ENCODE assay signal across 1 mouse cellular context in the genomic region with DNA sequence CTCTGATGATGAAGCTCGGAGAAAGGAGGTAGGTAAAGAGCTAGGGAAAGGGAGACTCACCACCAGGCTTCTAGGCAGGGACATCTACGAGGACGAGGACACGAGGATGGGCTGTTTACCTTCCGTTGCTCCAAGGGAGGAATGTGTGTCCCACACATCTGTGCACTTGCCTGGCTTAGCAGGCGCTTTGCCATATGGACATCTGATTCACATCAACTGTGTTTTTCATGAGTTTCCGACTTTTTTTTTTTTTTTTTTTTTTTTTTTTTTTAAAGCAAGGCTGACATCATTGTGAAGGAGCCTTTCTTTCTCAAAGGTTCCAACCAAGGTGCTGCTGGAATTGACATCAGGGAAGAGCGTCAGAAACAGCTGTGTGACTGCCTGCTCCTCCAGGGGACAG.
A peak's percentile ranks its signal among the peaks of the same experiment; 100 is the strongest.
TF ChIP-seq lines count a peak whose summit lies in the region.

No protein-coding gene starts in this region.

TF ChIP-seq in CH12.LX, 34 proteins besides CTCF, POLR2A, EP300 and RAD21:
- TF ChIP-seq POLR2AphosphoS2 (IDR thresholded peaks at IDR 0.05; ENCODE audit: low read depth, low read length) (no peak), ELF1 (IDR thresholded peaks at IDR 0.05; ENCODE audit: low read depth, low read length) (no peak), SIN3A (IDR thresholded peaks at IDR 0.05; ENCODE audit: low read length) (no peak), BHLHE40 (IDR thresholded peaks at IDR 0.05; ENCODE audit: low read depth, low read length) (no peak), MXI1 (IDR thresholded peaks at IDR 0.05; ENCODE audit: low read depth, low read length) (no peak), ZNF384 (IDR thresholded peaks at IDR 0.05; ENCODE audit: low read depth, low read length) (peak; percentile 69)
